Mouse (Mus musculus): ENCODE measurements around the gene Sdr42e1. TPM values are rescaled to one million over a fixed set of nuclear protein-coding genes. Genes with fewer than 3 reads are reported as not detected.

Sdr42e1 gene
- total RNA-seq, 1 experiment, result 1.7 TPM

- Histone ChIP-seq H3K4me1 (ENCODE audit: control insufficient read depth in 2 of 2, insufficient read depth in 2 of 2, low read length in 2 of 2, poor library complexity in 1 of 2) (no peaks in the 10 kb centered on the region), H3K9ac (ENCODE audit: insufficient read depth, low read depth, low read length, poor library complexity, severe bottlenecking) (no peak overlapping the region), H3K36me3 (ENCODE audit: control insufficient read depth, insufficient read depth, low read length, poor library complexity, severe bottlenecking) (no peaks in the 10 kb centered on the region), H3K27ac (ENCODE audit: insufficient read depth, low read depth, low read length, poor library complexity, severe bottlenecking) (no peak overlapping the region), H3K4me3 (ENCODE audit: insufficient read depth in 1 of 2, low read depth in 1 of 2, low read length in 2 of 2, poor library complexity in 1 of 2, severe bottlenecking in 1 of 2) (no peak overlapping the region), H3K9me3 (ENCODE audit: control insufficient read depth, insufficient read depth, low read depth, low read length) (no peaks in the 10 kb centered on the region)
- no peak for DNase-seq (ENCODE audit: low read depth, low spot score)
- TF ChIP-seq HCFC1 (IDR thresholded peaks at IDR 0.05; ENCODE audit: borderline replicate concordance, insufficient read depth, low read length) (no peak), ZC3H11A (IDR thresholded peaks at IDR 0.05; ENCODE audit: borderline replicate concordance, low read depth, low read length) (no peak), ZNF384 (IDR thresholded peaks at IDR 0.05; ENCODE audit: low read depth, low read length) (no peak), CHD2 (IDR thresholded peaks at IDR 0.05; ENCODE audit: low read depth, low read length) (no peak), MAFK (IDR thresholded peaks at IDR 0.05; ENCODE audit: insufficient read depth, low read depth, low read length) (no peak)
- in situ Hi-C loops (cut with MboI; ENCODE audit: low sequenced_read_pairs in 2 of 2, unreplicated experiment in 2 of 2), result no loop called here
These were observed 11.0 kb upstream of the Sdr42e1 start for GRCm38 (mm10) chr8:117684504-117684903.

GRCm38 (mm10) chr8:117683925-117684472 is 10.5 kb upstream of the Sdr42e1 start:
- no peak for DNase-seq (ENCODE audit: low read depth, low spot score)
- no peaks in the 10 kb centered on the region for H3K36me3 ChIP-seq (ENCODE audit: control insufficient read depth, insufficient read depth, low read length, poor library complexity, severe bottlenecking)
- H3K9me3 ChIP-seq (ENCODE audit: control insufficient read depth, insufficient read depth, low read depth, low read length), result no peaks in the 10 kb centered on the region
- no peak for TF ChIP-seq MAFK (IDR thresholded peaks at IDR 0.05; ENCODE audit: insufficient read depth, low read depth, low read length)
- no peak for TF ChIP-seq CHD2 (IDR thresholded peaks at IDR 0.05; ENCODE audit: low read depth, low read length)
- no peak for TF ChIP-seq ZNF384 (IDR thresholded peaks at IDR 0.05; ENCODE audit: low read depth, low read length)
- TF ChIP-seq HCFC1 (IDR thresholded peaks at IDR 0.05; ENCODE audit: borderline replicate concordance, insufficient read depth, low read length), result no peak
- no peak for TF ChIP-seq ZC3H11A (IDR thresholded peaks at IDR 0.05; ENCODE audit: borderline replicate concordance, low read depth, low read length)
- in situ Hi-C loops (cut with MboI; ENCODE audit: low sequenced_read_pairs in 2 of 2, unreplicated experiment in 2 of 2), result no loop called here
- no peak overlapping the region for H3K4me3 ChIP-seq (ENCODE audit: insufficient read depth in 1 of 2, low read depth in 1 of 2, low read length in 2 of 2, poor library complexity in 1 of 2, severe bottlenecking in 1 of 2)
- H3K4me1 ChIP-seq (ENCODE audit: control insufficient read depth in 2 of 2, insufficient read depth in 2 of 2, low read length in 2 of 2, poor library complexity in 1 of 2), result no peaks in the 10 kb centered on the region
- no peak overlapping the region for H3K9ac ChIP-seq (ENCODE audit: insufficient read depth, low read depth, low read length, poor library complexity, severe bottlenecking)
- no peak overlapping the region for H3K27ac ChIP-seq (ENCODE audit: insufficient read depth, low read depth, low read length, poor library complexity, severe bottlenecking)

GRCm38 (mm10) chr8:117678650-117679049 is 5.2 kb upstream of the Sdr42e1 start:
- Histone ChIP-seq H3K36me3 (ENCODE audit: control insufficient read depth, insufficient read depth, low read length, poor library complexity, severe bottlenecking) (no peaks in the 10 kb centered on the region), H3K4me1 (ENCODE audit: control insufficient read depth in 2 of 2, insufficient read depth in 2 of 2, low read length in 2 of 2, poor library complexity in 1 of 2) (no peaks in the 10 kb centered on the region), H3K9me3 (ENCODE audit: control insufficient read depth, insufficient read depth, low read depth, low read length) (no peaks in the 10 kb centered on the region), H3K27ac (ENCODE audit: insufficient read depth, low read depth, low read length, poor library complexity, severe bottlenecking) (no peak overlapping the region), H3K4me3 (ENCODE audit: insufficient read depth in 1 of 2, low read depth in 1 of 2, low read length in 2 of 2, poor library complexity in 1 of 2, severe bottlenecking in 1 of 2) (no peak overlapping the region), H3K9ac (ENCODE audit: insufficient read depth, low read depth, low read length, poor library complexity, severe bottlenecking) (no peak overlapping the region)
- DNase-seq (ENCODE audit: low read depth, low spot score), result no peak
- in situ Hi-C loops (cut with MboI; ENCODE audit: low sequenced_read_pairs in 2 of 2, unreplicated experiment in 2 of 2), result no loop called here
- no peak for TF ChIP-seq CHD2 (IDR thresholded peaks at IDR 0.05; ENCODE audit: low read depth, low read length)
- no peak for TF ChIP-seq ZNF384 (IDR thresholded peaks at IDR 0.05; ENCODE audit: low read depth, low read length)
- TF ChIP-seq HCFC1 (IDR thresholded peaks at IDR 0.05; ENCODE audit: borderline replicate concordance, insufficient read depth, low read length), result no peak
- no peak for TF ChIP-seq MAFK (IDR thresholded peaks at IDR 0.05; ENCODE audit: insufficient read depth, low read depth, low read length)
- no peak for TF ChIP-seq ZC3H11A (IDR thresholded peaks at IDR 0.05; ENCODE audit: borderline replicate concordance, low read depth, low read length)

- DNase-seq (ENCODE audit: low read depth, low spot score), result no peak
- Histone ChIP-seq H3K27ac (ENCODE audit: insufficient read depth, low read depth, low read length, poor library complexity, severe bottlenecking) (no peak overlapping the region), H3K4me3 (ENCODE audit: insufficient read depth in 1 of 2, low read depth in 1 of 2, low read length in 2 of 2, poor library complexity in 1 of 2, severe bottlenecking in 1 of 2) (no peak overlapping the region), H3K9ac (ENCODE audit: insufficient read depth, low read depth, low read length, poor library complexity, severe bottlenecking) (no peak overlapping the region), H3K4me1 (ENCODE audit: control insufficient read depth in 2 of 2, insufficient read depth in 2 of 2, low read length in 2 of 2, poor library complexity in 1 of 2) (no peaks in the 10 kb centered on the region; a peak in 1 of 4 replicates), H3K36me3 (ENCODE audit: control insufficient read depth, insufficient read depth, low read length, poor library complexity, severe bottlenecking) (no peaks in the 10 kb centered on the region), H3K9me3 (ENCODE audit: control insufficient read depth, insufficient read depth, low read depth, low read length) (no peaks in the 10 kb centered on the region)
- in situ Hi-C loops (cut with MboI; ENCODE audit: low sequenced_read_pairs in 2 of 2, unreplicated experiment in 2 of 2), result no loop called here
- TF ChIP-seq HCFC1 (IDR thresholded peaks at IDR 0.05; ENCODE audit: borderline replicate concordance, insufficient read depth, low read length), result no peak
- no peak for TF ChIP-seq CHD2 (IDR thresholded peaks at IDR 0.05; ENCODE audit: low read depth, low read length)
- no peak for TF ChIP-seq ZC3H11A (IDR thresholded peaks at IDR 0.05; ENCODE audit: borderline replicate concordance, low read depth, low read length)
- TF ChIP-seq MAFK (IDR thresholded peaks at IDR 0.05; ENCODE audit: insufficient read depth, low read depth, low read length), result no peak
- TF ChIP-seq ZNF384 (IDR thresholded peaks at IDR 0.05; ENCODE audit: low read depth, low read length), result no peak
These were observed 3.5 kb upstream of the Sdr42e1 start for GRCm38 (mm10) chr8:117677011-117677410.
